ENCODE assay signal across 20 mouse cellular contexts in genomic region chr15:38165881-38166445, GRCm38 (mm10).
"Had no signal": no experiment of that assay in that cellular context is flagged by ENCODE, and none has a peak within 500 bp of the region (broad histone marks: within the 10 kb centered on the region; RNA-seq: fewer than 3 reads in every experiment).

No protein-coding gene starts in this region.

- H3K4me3 ChIP-seq: kidney, embryonic 15.5 days; limb, embryonic 10.5 days; limb, embryonic 13.5 days; liver, embryonic 12.5 days; liver, embryonic 15.5 days; lung, embryonic 15.5 days; megakaryocyte, embryonic 14.5 days; midbrain, embryonic 10.5 days; stomach, embryonic 15.5 days had no signal

- DNase-seq: kidney, adult 8-10 months; kidney, postnatal 10 days; layer of hippocampus, postnatal 36 days; liver; lung, adult 18-20 months; lung, postnatal 10 days; lung, postnatal 36 days; midbrain, embryonic 14.5 days; right cerebral cortex, postnatal 14 days; spleen, adult 18-20 months; thymus, postnatal 25 days had no signal

- H3K9ac ChIP-seq: kidney, embryonic 15.5 days; limb, embryonic 13.5 days; liver, embryonic 12.5 days; liver, embryonic 15.5 days; lung, embryonic 15.5 days; stomach, embryonic 15.5 days had no signal

- H3K9me3 ChIP-seq: kidney, embryonic 15.5 days; limb, embryonic 10.5 days; limb, embryonic 13.5 days; liver, embryonic 12.5 days; liver, embryonic 15.5 days; lung, embryonic 15.5 days; megakaryocyte, embryonic 14.5 days; midbrain, embryonic 10.5 days; stomach, embryonic 15.5 days had no signal

- ATAC-seq: liver, embryonic 12.5 days had no signal

- H3K27me3 ChIP-seq: kidney, embryonic 15.5 days; limb, embryonic 13.5 days; liver, embryonic 15.5 days; lung, embryonic 15.5 days; stomach, embryonic 15.5 days had no signal

- H3K36me3 ChIP-seq: kidney, embryonic 15.5 days; limb, embryonic 10.5 days; limb, embryonic 13.5 days; liver, embryonic 12.5 days; liver, embryonic 15.5 days; lung, embryonic 15.5 days; midbrain, embryonic 10.5 days; stomach, embryonic 15.5 days had no signal

- H3K27ac ChIP-seq: kidney, embryonic 15.5 days; limb, embryonic 10.5 days; limb, embryonic 13.5 days; liver, embryonic 12.5 days; liver, embryonic 15.5 days; lung, embryonic 15.5 days; midbrain, embryonic 10.5 days; stomach, embryonic 15.5 days had no signal

- H3K4me2 ChIP-seq: kidney, embryonic 15.5 days; limb, embryonic 13.5 days; liver, embryonic 12.5 days; liver, embryonic 15.5 days; lung, embryonic 15.5 days; stomach, embryonic 15.5 days had no signal

- H3K4me1 ChIP-seq: kidney, embryonic 15.5 days; liver, embryonic 12.5 days; liver, embryonic 15.5 days; stomach, embryonic 15.5 days had no signal
